Mouse (Mus musculus): ENCODE measurements at regions not wholly inside any gene's neighbourhood (a gene's known extent, or its start where the extent isn't known, plus 50 kb on each side); places are given as distances from the start of the nearest gene placed in this dataset.
"Not testable (repeated sequence)": the region's sequence is repeated elsewhere in the genome, so short reads cannot be mapped to it uniquely, and the experiment has no call there.

GRCm38 (mm10) chr6:5663433-5664175, 61.8 kb upstream of the Dync1i1 start:
- in situ Hi-C loops (cut with MboI; ENCODE audit: low pct_unique_long_range_greater_than_20kb in 1 of 2, low sequenced_read_pairs in 2 of 2, unreplicated experiment in 1 of 2), result no loop called here

GRCm38 (mm10) chr6:5645150-5645732, 80.2 kb upstream of the Dync1i1 start:
- in situ Hi-C loops (cut with MboI; ENCODE audit: low pct_unique_long_range_greater_than_20kb in 1 of 2, low sequenced_read_pairs in 2 of 2, unreplicated experiment in 1 of 2), result loop anchor here in 1 of 2 experiments (10.0 to 25.0 kb wide), 2 partner anchors 160 to 1242 kb away; partner anchors contain the start of gene Dlx5

- in situ Hi-C loops (cut with MboI; ENCODE audit: low pct_unique_long_range_greater_than_20kb in 1 of 2, low sequenced_read_pairs in 2 of 2, unreplicated experiment in 1 of 2), result loop anchor here in 1 of 2 experiments (25.0 kb wide), 1 partner anchor 1253 kb away; the partner anchor contains the start of gene Dlx5
These were observed 91.2 kb upstream of the Dync1i1 start for GRCm38 (mm10) chr6:5634222-5634621.

GRCm38 (mm10) chr6:5633036-5633708, 92.3 kb upstream of the Dync1i1 start:
- in situ Hi-C loops (cut with MboI; ENCODE audit: low pct_unique_long_range_greater_than_20kb in 1 of 2, low sequenced_read_pairs in 2 of 2, unreplicated experiment in 1 of 2), result loop anchor here in 1 of 2 experiments (25.0 kb wide), 1 partner anchor 1254 kb away; the partner anchor contains the start of gene Dlx5

GRCm38 (mm10) chr6:5624085-5624484, 101.4 kb upstream of the Dync1i1 start:
- in situ Hi-C loops (cut with MboI; ENCODE audit: low pct_unique_long_range_greater_than_20kb in 1 of 2, low sequenced_read_pairs in 2 of 2, unreplicated experiment in 1 of 2), result no loop called here

- in situ Hi-C loops (cut with MboI; ENCODE audit: low pct_unique_long_range_greater_than_20kb in 1 of 2, low sequenced_read_pairs in 2 of 2, unreplicated experiment in 1 of 2), result no loop called here
These were observed 103.9 kb upstream of the Dync1i1 start for GRCm38 (mm10) chr6:5621582-5621981.

GRCm38 (mm10) chr6:5594011-5594410, 97.9 kb upstream of the Pdk4 start:
- in situ Hi-C loops (cut with MboI; ENCODE audit: low pct_unique_long_range_greater_than_20kb in 1 of 2, low sequenced_read_pairs in 2 of 2, unreplicated experiment in 1 of 2), result loop anchor here in 1 of 2 experiments (10.0 kb wide), 1 partner anchor 179 kb away; no protein-coding TSS in a partner anchor

GRCm38 (mm10) chr6:5589635-5590034, 93.5 kb upstream of the Pdk4 start:
- in situ Hi-C loops (cut with MboI; ENCODE audit: low pct_unique_long_range_greater_than_20kb in 1 of 2, low sequenced_read_pairs in 2 of 2, unreplicated experiment in 1 of 2), result loop anchor here (10.0 kb wide), 1 partner anchor 175 kb away; no protein-coding TSS in a partner anchor

- in situ Hi-C loops (cut with MboI; ENCODE audit: low pct_unique_long_range_greater_than_20kb in 1 of 2, low sequenced_read_pairs in 2 of 2, unreplicated experiment in 1 of 2), result loop anchor here in 1 of 2 experiments (10.0 kb wide), 1 partner anchor 168 kb away; no protein-coding TSS in a partner anchor
These were observed 86.9 kb upstream of the Pdk4 start for GRCm38 (mm10) chr6:5582923-5583525.

GRCm38 (mm10) chr6:5576891-5577290, 80.8 kb upstream of the Pdk4 start:
- in situ Hi-C loops (cut with MboI; ENCODE audit: low pct_unique_long_range_greater_than_20kb in 1 of 2, low sequenced_read_pairs in 2 of 2, unreplicated experiment in 1 of 2), result not testable (repeated sequence)

- in situ Hi-C loops (cut with MboI; ENCODE audit: low pct_unique_long_range_greater_than_20kb in 1 of 2, low sequenced_read_pairs in 2 of 2, unreplicated experiment in 1 of 2), result no loop called here
These were observed 70.5 kb upstream of the Pdk4 start for GRCm38 (mm10) chr6:5566582-5566981.

- in situ Hi-C loops (cut with MboI; ENCODE audit: low pct_unique_long_range_greater_than_20kb in 1 of 2, low sequenced_read_pairs in 2 of 2, unreplicated experiment in 1 of 2), result no loop called here
These were observed 68.9 kb upstream of the Pdk4 start for GRCm38 (mm10) chr6:5565049-5565448.

GRCm38 (mm10) chr6:5553703-5554394, 57.7 kb upstream of the Pdk4 start:
- in situ Hi-C loops (cut with MboI; ENCODE audit: low pct_unique_long_range_greater_than_20kb in 1 of 2, low sequenced_read_pairs in 2 of 2, unreplicated experiment in 1 of 2), result no loop called here

- in situ Hi-C loops (cut with MboI; ENCODE audit: low pct_unique_long_range_greater_than_20kb in 1 of 2, low sequenced_read_pairs in 2 of 2, unreplicated experiment in 1 of 2), result no loop called here
These were observed 54.0 kb upstream of the Pdk4 start for GRCm38 (mm10) chr6:5550067-5550466.

All from mouse embryonic stem cell (cell line).